Mouse (Mus musculus): ENCODE measurements around the gene Acsl5.
A peak's percentile ranks its signal among the peaks of the same experiment; 100 is the strongest.

DNA sequence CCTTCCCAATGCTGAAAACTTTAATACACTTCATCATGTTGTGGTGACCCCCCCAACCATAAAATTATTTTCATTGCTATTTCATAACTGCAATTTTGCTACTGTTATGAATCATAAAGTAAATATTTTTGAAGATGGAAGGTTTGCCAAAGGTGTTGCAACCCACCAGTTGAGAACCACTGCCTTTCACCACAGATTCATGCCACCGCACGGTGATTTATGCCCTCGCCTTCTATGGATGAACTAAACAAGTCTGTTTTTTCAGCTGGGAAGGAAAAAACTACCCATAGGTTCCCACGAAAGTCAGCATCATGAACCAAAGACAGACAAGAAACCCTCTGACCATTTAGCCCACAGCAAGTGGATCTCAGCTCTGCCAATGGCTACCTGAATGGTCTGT lies 34.9 kb upstream of the Acsl5 start:
- TF ChIP-seq CTCF (IDR thresholded peaks at IDR 0.05) (no peak), EP300 (IDR thresholded peaks at IDR 0.05) (peak; percentile 79)
